In the genomic region with DNA sequence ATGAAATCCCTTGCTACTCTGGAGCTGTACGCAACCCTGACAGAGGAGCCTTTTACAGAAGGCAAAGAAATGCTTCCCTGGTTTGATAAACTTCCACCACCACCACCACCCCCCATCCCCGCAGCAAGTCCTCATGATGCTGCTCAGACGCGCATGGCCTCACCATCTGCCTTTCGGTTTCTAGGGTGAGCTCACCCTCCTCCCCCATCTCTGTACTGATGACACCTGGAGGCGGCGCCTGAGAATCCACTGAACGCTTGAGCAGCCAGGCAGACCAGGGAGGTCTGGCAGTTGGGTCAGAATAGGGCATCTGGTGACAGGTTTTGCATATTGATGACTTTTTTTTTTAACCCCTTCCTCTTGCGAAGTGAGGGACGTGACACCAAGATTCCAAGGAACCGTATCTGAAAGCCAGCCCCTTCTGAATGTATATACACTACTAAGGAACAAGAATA, we compare ENCODE assay signal across 8 mouse cellular contexts. TPM values are rescaled to one million over a fixed set of nuclear protein-coding genes. Genes with fewer than 3 reads are reported as not detected.
DNase-seq lines count a peak whose midpoint lies in the region; ATAC-seq and TF ChIP-seq lines count a peak whose summit lies in the region.

No protein-coding gene starts in this region.

- peaks cover 6% of the 10 kb centered on the region for H3K4me1 ChIP-seq in embryonic facial prominence, embryonic 12.5 days
- 0 out of 2 replicates have a peak, but pooled peaks cover 4% of the 10 kb centered on the region for H3K4me1 ChIP-seq in kidney, adult 2 months (ENCODE audit: control insufficient read depth, insufficient read depth, low read length)

- H3K9me3 ChIP-seq in embryonic facial prominence, embryonic 12.5 days: no peaks in the 10 kb centered on the region

- no peaks in the 10 kb centered on the region for H3K27me3 ChIP-seq in embryonic facial prominence, embryonic 12.5 days
- no peaks in the 10 kb centered on the region for H3K27me3 ChIP-seq in kidney, adult 2 months (replicated peaks; ENCODE audit: control insufficient read depth, insufficient read depth, low read length)

- H3K9ac ChIP-seq in embryonic facial prominence, embryonic 12.5 days: peak overlapping the region; percentile 86

- no peak for TF ChIP-seq POLR2A in kidney, adult 2 months (IDR thresholded peaks at IDR 0.05; ENCODE audit: low read depth, low read length)

- TF ChIP-seq CTCF in kidney, adult 2 months (conservative IDR thresholded peaks at IDR 0.05; ENCODE audit: insufficient read depth, insufficient read length, low read depth, low read length): 0 out of 2 replicates have a peak, but pooled peaks have one; percentile 10

- H3K27ac ChIP-seq in embryonic facial prominence, embryonic 12.5 days: peak overlapping the region; percentile 73
- peak overlapping the region; percentile 74 for H3K27ac ChIP-seq in kidney, adult 2 months (ENCODE audit: insufficient read depth, low read depth, low read length)

- peak overlapping the region; percentile 89 for H3K4me3 ChIP-seq in embryonic facial prominence, embryonic 12.5 days
- peak overlapping the region; percentile 73 for H3K4me3 ChIP-seq in kidney, adult 2 months (ENCODE audit: insufficient read depth, low read depth, low read length)

- peak; percentile 83 for ATAC-seq in embryonic facial prominence, embryonic 12.5 days (ENCODE audit: insufficient number of reproducible peaks, insufficient read depth, low FRiP score, low TSS enrichment)

- peak overlapping the region; percentile 66 for H3K4me2 ChIP-seq in embryonic facial prominence, embryonic 12.5 days (replicated peaks)

- DNase-seq in A20 (ENCODE audit: low read depth, low spot score) (peak; percentile 97), liver (peak; percentile 81)
- DNase-seq in adrenal gland, postnatal 36 days: peak; percentile 77 to 84
- peak; percentile 98 for DNase-seq in heart, adult 11 months
- peak; percentile 90 for DNase-seq in kidney, adult 2 months
- peak; percentile 26 to 66 for DNase-seq in monocyte, adult 2 months (ENCODE audit: low read depth in 1 of 2, low spot score in 2 of 2)
- DNase-seq in spleen, postnatal 4 days (ENCODE audit: low spot score in 2 of 2): peak; percentile 77 to 85

- under 1% methylated on average over 11 of the region's 11 CpGs for WGBS in embryonic facial prominence, embryonic 12.5 days
- WGBS in kidney, adult 2 months: under 1% methylated on average over 11 of the region's 11 CpGs

- 0 out of 2 replicates have a peak, but pooled peaks cover 4% of the 10 kb centered on the region for H3K36me3 ChIP-seq in embryonic facial prominence, embryonic 12.5 days
- H3K36me3 ChIP-seq in kidney, adult 2 months (ENCODE audit: control insufficient read depth, insufficient read depth, low read length): no peaks in the 10 kb centered on the region

RNA-seq across cellular contexts. Expression of a gene that starts 27.0 kb away (rescaled TPM):
- total RNA-seq in adrenal gland, postnatal 36 days (2021): 10 to 100 TPM; 66.0 to 88.3 TPM
- 67.5 and 67.6 TPM in 2 replicates for polyA plus RNA-seq in embryonic facial prominence, embryonic 12.5 days (2016; fragmentation: Nextera tagmentation; extraction: Ambion mirVana)
- polyA plus RNA-seq in kidney, adult 2 months (2012; rRNA removed): 16.0 and 25.0 TPM in 2 replicates

RNA-seq across cellular contexts. Expression of a gene that starts 44.7 kb away (rescaled TPM):
- 10 to 100 TPM; 73.4 to 83.9 TPM for total RNA-seq in adrenal gland, postnatal 36 days (2021)
- polyA plus RNA-seq in embryonic facial prominence, embryonic 12.5 days (2016; fragmentation: Nextera tagmentation; extraction: Ambion mirVana): 12.6 and 13.1 TPM in 2 replicates
- 12.8 and 15.2 TPM in 2 replicates for polyA plus RNA-seq in kidney, adult 2 months (2012; rRNA removed)

Comparison
In these comparisons a context has a peak if more than half of its experiments do, and no peak if none do; other contexts are left out.
1. Peak in every context shown above with its lines: DNase-seq, ATAC-seq, H3K4me3 ChIP-seq and H3K27ac ChIP-seq.
2. DNase-seq: peak in every context shown above with its lines; median percentile 98 in heart, adult 11 months; 97 in A20; 90 in kidney, adult 2 months; 81 in liver; 81 in spleen, postnatal 4 days; 80 in adrenal gland, postnatal 36 days; 46 in monocyte, adult 2 months.